Mouse (Mus musculus): ENCODE data around the gene Krt222. TPM values are rescaled to one million over a fixed set of nuclear protein-coding genes. Genes with fewer than 3 reads are reported as not detected.

The Krt222 gene
- polyA plus RNA-seq, 1 experiment from 2014 or later: 8.1 TPM

GRCm38 (mm10) chr11:99230261-99231048, 13.4 kb downstream of the Krt222 start, which contains the start of gene Smarce1:
Smarce1 (minus strand) TSS chr11:99231017.
- H3K36me3 ChIP-seq (replicated peaks): no peaks in the 10 kb centered on the region; the same call in 1 of the 2 replicates
- H3K9me3 ChIP-seq: no peaks in the 10 kb centered on the region
- peak within 1 kb of the TSS; percentile 97 for H3K27ac ChIP-seq
- H3K4me1 ChIP-seq: peaks cover 38% of the 10 kb centered on the region
- peak; percentile 94 for ATAC-seq (replicated peaks)
- no peaks in the 10 kb centered on the region for H3K27me3 ChIP-seq (replicated peaks)
- peak within 1 kb of the TSS; percentile 98 for H3K4me3 ChIP-seq
- H3K4me2 ChIP-seq: peak within 1 kb of the TSS; percentile 78
- H3K9ac ChIP-seq: peak within 1 kb of the TSS; percentile 99
- under 1% methylated on average over 81 of the region's 87 CpGs for WGBS

DNA sequence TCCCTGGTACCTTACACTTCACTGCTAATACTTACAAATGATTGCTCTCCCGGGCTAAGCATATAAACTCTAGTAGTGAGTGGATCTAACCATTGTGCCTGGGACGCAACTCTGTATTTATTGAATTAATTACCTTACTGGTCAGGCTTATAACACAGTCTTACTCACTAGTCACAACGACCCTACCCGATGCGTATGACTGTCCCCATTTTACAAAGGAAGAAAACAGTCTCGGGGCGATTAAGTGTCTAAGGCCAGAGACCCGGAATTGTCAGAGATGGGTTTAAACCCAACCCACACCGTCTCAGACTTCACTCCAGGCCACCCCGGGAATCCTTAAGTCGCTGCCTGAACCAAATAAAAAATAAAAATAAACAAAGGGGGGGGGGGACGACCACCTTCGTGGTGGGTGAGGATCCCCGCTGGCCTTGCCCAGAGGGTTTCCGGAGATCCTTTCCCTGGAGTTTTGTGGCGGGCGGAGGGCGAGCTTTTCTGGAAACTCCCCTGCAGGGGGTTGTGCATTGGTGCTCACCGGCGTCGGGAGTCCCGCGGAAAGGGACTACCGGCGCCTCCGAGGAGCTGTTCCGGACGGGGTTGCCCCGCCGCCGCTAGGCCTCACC, 14.1 kb downstream of the Krt222 start:
- Histone ChIP-seq H3K4me1 (peaks cover 45% of the 10 kb centered on the region), H3K9ac (peak overlapping the region; percentile 99), H3K27me3 (replicated peaks) (no peaks in the 10 kb centered on the region), H3K27ac (peak overlapping the region; percentile 97), H3K4me2 (peak overlapping the region; percentile 78), H3K9me3 (no peaks in the 10 kb centered on the region), H3K4me3 (peak overlapping the region; percentile 98), H3K36me3 (replicated peaks) (peaks cover 4% of the 10 kb centered on the region; the same call in 1 of the 2 replicates)
- peak; percentile 68 for ATAC-seq (replicated peaks)
- WGBS: 0% methylated on average over 28 of the region's 31 CpGs

DNA sequence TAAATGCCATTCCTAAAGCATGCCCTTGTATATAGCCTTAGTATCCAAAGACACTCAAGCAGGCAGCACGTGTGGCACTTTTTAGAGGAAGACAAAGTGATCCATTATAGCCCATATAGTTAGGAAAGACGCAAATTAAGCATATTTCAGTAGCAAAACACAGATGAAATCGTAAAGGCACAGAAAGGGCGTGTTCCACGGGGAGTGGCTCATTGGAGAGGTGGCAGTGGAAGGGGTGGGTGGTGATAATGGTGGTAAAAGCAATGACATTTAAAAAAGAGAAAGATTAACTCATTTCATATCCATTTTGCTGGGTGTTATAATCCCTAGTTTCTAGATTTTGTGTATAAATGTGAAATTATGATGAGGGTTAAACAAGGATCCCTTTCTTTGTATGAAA, 17.6 kb downstream of the Krt222 start:
- no peak for ATAC-seq (replicated peaks)
- peaks cover 41% of the 10 kb centered on the region for H3K4me1 ChIP-seq
- H3K4me2 ChIP-seq: no peak overlapping the region
- H3K27ac ChIP-seq: no peak overlapping the region
- no peaks in the 10 kb centered on the region for H3K9me3 ChIP-seq
- no peaks in the 10 kb centered on the region for H3K27me3 ChIP-seq (replicated peaks)
- no peak overlapping the region for H3K4me3 ChIP-seq
- 92% methylated on average over 5 of the region's 5 CpGs for WGBS
- H3K36me3 ChIP-seq (replicated peaks): peaks cover 7% of the 10 kb centered on the region; the same call in 1 of the 2 replicates
- H3K9ac ChIP-seq: no peak overlapping the region

- Histone ChIP-seq H3K27me3 (replicated peaks) (no peaks in the 10 kb centered on the region), H3K9ac (no peak overlapping the region), H3K4me1 (peaks cover 32% of the 10 kb centered on the region), H3K4me2 (no peak overlapping the region), H3K36me3 (replicated peaks) (peaks cover 18% of the 10 kb centered on the region), H3K9me3 (no peaks in the 10 kb centered on the region), H3K27ac (no peak overlapping the region), H3K4me3 (no peak overlapping the region)
- no peak for ATAC-seq (replicated peaks)
- WGBS: 89% methylated on average over 5 of the region's 5 CpGs
These were observed 20.6 kb downstream of the Krt222 start for GRCm38 (mm10) chr11:99223310-99223709.

- Histone ChIP-seq H3K4me2 (no peak overlapping the region), H3K4me3 (no peak overlapping the region), H3K36me3 (replicated peaks) (peaks cover 30% of the 10 kb centered on the region), H3K9ac (no peak overlapping the region), H3K27ac (no peak overlapping the region), H3K9me3 (no peaks in the 10 kb centered on the region), H3K4me1 (peaks cover 18% of the 10 kb centered on the region), H3K27me3 (replicated peaks) (no peaks in the 10 kb centered on the region)
- no peak for ATAC-seq (replicated peaks)
- 83% methylated on average over 2 of the region's 2 CpGs for WGBS
These were observed 22.1 kb downstream of the Krt222 start for GRCm38 (mm10) chr11:99221811-99222210.

DNA sequence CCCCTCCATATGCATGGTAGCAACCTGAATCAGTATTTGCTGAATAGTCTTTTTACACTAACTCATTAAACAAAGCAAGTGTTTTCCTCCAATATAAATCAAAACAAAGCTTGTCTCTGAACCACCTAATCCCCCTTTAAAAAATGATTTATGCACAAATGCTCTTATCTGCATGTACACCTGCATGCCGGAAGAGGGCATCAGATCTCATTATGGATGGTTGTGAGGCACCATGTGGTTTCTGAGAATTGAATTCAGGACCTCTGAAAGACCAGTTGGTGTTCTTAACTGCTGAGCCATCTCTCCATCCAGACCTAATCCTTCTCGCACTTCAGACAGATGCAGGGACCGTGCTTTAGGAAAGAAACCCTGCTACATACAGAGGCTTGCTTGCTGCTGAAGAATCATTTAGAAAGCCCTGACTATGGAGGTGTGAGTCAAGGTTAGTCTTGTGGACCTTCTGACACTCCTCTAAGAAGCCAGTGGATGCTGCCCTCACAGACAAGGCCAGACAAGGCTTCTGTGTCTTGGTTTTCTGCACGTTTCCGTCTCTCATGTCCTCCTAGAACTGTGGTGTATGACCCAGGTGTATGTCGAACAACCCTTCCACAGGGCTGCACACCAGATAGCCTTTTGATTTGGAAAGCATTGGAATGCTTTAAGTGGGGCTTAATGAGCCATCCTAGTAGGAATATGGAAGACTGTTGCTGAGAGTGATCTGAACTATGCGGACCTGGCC, 26.5 kb downstream of the Krt222 start:
- Histone ChIP-seq H3K27me3 (replicated peaks) (no peaks in the 10 kb centered on the region), H3K4me3 (no peak overlapping the region), H3K9ac (no peak overlapping the region), H3K4me2 (no peak overlapping the region), H3K27ac (no peak overlapping the region), H3K36me3 (replicated peaks) (peaks cover 64% of the 10 kb centered on the region), H3K9me3 (no peaks in the 10 kb centered on the region), H3K4me1 (no peaks in the 10 kb centered on the region)
- no peak for ATAC-seq (replicated peaks)
- WGBS: 89% methylated on average over 7 of the region's 7 CpGs

- Histone ChIP-seq H3K4me3 (no peak overlapping the region), H3K27me3 (replicated peaks) (no peaks in the 10 kb centered on the region), H3K9ac (no peak overlapping the region), H3K9me3 (no peaks in the 10 kb centered on the region), H3K27ac (no peak overlapping the region), H3K4me2 (no peak overlapping the region), H3K4me1 (no peaks in the 10 kb centered on the region), H3K36me3 (replicated peaks) (peaks cover 70% of the 10 kb centered on the region)
- ATAC-seq (replicated peaks): no peak
- WGBS: 99% methylated on average over 3 of the region's 3 CpGs
These were observed 27.7 kb downstream of the Krt222 start for GRCm38 (mm10) chr11:99216181-99216580.

DNA sequence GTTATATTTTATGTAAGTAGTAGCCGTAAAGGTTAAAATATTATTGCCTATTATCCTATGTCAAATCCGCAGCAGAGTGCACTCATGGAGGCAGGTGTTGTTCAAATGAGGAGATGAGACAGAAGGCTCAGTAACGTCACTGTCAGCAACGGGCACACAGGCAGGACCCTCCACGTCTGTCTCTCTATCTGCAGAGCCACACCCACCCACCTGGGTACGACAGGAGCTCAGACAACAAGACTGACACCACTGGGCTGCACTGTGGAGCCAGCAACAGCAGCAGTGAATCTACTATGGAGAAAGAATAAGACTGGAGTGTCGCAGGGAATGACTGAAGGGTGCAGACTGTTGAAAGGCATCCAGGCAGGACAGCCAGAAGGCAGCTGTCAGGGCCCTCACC, 31.2 kb downstream of the Krt222 start:
- WGBS: 89% methylated on average over 7 of the region's 7 CpGs
- H3K4me3 ChIP-seq: no peak overlapping the region

DNA sequence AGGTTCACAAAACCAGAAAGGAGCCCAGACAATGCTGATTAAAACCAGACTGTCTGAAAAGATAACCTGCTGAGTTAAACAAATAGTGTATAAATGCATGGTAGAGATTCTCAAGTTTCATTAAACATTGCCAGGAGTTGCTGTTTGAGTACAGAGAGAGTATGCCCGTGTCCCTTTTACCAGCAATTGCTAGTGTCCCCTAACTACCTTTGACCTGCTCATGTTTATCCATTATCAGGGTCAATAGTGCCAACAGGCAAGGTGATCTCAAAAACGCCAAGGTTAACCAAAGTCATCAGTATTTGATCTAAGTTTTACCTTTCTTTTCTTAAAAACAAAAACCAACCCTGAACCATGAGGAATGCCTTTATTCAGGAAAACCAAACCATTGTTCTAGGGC, 31.9 kb downstream of the Krt222 start:
- Histone ChIP-seq H3K9ac (no peak overlapping the region), H3K9me3 (no peaks in the 10 kb centered on the region), H3K27me3 (replicated peaks) (no peaks in the 10 kb centered on the region), H3K4me3 (no peak overlapping the region), H3K36me3 (replicated peaks) (peaks cover 61% of the 10 kb centered on the region), H3K4me2 (no peak overlapping the region), H3K27ac (no peak overlapping the region), H3K4me1 (no peaks in the 10 kb centered on the region)
- ATAC-seq (replicated peaks): no peak
- 84% methylated on average over 2 of the region's 2 CpGs for WGBS

More for the DNA sequence above, 31.2 kb downstream of the Krt222 start:
- ATAC-seq (replicated peaks): no peak
- H3K9me3 ChIP-seq: no peaks in the 10 kb centered on the region
- H3K4me2 ChIP-seq: no peak overlapping the region
- H3K36me3 ChIP-seq (replicated peaks): peaks cover 67% of the 10 kb centered on the region
- no peaks in the 10 kb centered on the region for H3K4me1 ChIP-seq
- H3K27me3 ChIP-seq (replicated peaks): no peaks in the 10 kb centered on the region
- no peak overlapping the region for H3K9ac ChIP-seq
- H3K27ac ChIP-seq: no peak overlapping the region

GRCm38 (mm10) chr11:99208105-99208669, 35.7 kb downstream of the Krt222 start:
- peaks cover 29% of the 10 kb centered on the region for H3K36me3 ChIP-seq (replicated peaks)
- H3K4me1 ChIP-seq: no peaks in the 10 kb centered on the region
- H3K9me3 ChIP-seq: no peaks in the 10 kb centered on the region
- no peak for ATAC-seq (replicated peaks)
- H3K4me2 ChIP-seq: no peak overlapping the region
- no peaks in the 10 kb centered on the region for H3K27me3 ChIP-seq (replicated peaks)
- no peak overlapping the region for H3K27ac ChIP-seq
- H3K4me3 ChIP-seq: no peak overlapping the region
- WGBS: 82% methylated on average over 8 of the region's 8 CpGs
- H3K9ac ChIP-seq: no peak overlapping the region

- ATAC-seq (replicated peaks): no peak
- Histone ChIP-seq H3K4me1 (no peaks in the 10 kb centered on the region), H3K4me2 (no peak overlapping the region), H3K27ac (no peak overlapping the region), H3K4me3 (no peak overlapping the region), H3K9ac (no peak overlapping the region), H3K36me3 (replicated peaks) (peaks cover 22% of the 10 kb centered on the region), H3K27me3 (replicated peaks) (no peaks in the 10 kb centered on the region), H3K9me3 (no peaks in the 10 kb centered on the region)
- WGBS: 30% methylated on average over 2 of the region's 2 CpGs
These were observed 36.4 kb downstream of the Krt222 start for GRCm38 (mm10) chr11:99207449-99207848.

DNA sequence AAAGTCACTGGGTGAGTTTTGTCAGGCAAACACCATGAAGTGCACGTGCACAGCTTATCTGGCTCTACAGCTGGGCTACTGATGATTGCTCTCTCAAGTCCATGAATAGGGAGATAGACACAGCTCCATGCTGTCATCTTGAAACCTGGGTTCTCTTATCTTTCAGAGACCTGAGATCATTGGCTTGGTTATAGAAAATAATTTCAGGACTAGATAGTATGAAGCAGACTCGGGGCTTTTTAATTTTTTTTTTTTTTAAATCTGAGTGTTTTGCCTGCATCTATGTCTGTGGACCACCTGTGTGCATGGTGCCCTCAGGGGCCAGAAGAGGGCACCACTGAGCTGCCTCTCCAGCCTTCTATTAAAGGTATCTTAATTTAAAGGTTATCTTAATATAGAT, 36.9 kb downstream of the Krt222 start:
- Histone ChIP-seq H3K36me3 (replicated peaks) (peaks cover 17% of the 10 kb centered on the region), H3K4me2 (no peak overlapping the region), H3K9me3 (no peaks in the 10 kb centered on the region), H3K4me1 (no peaks in the 10 kb centered on the region), H3K9ac (no peak overlapping the region), H3K27me3 (replicated peaks) (no peaks in the 10 kb centered on the region), H3K27ac (no peak overlapping the region), H3K4me3 (no peak overlapping the region)
- 27% methylated on average over 2 of the region's 2 CpGs for WGBS
- ATAC-seq (replicated peaks): no peak

All from midbrain, embryonic 15.5 days (tissue).